ENCODE assay signal across 8 mouse cellular contexts in the genomic region with DNA sequence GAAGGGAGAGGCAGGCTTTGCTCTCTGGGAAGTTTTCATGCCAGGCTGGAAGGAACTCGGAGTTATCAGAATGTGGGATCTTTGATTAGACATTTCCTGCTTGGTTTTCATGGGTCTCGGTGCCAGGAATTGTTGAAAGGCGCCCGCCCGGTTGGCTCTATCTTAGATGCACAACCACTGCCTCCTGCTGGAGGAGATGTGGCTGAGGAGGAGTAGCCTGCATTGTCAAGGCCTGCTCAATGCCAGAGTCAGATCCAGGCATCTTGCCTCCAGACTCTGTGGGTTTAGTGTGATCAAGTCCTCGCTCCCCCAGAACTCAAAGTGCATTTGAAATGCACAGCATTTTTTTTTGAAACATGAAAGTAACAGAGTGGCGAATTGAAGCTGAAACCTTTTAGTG.
DNase-seq lines count a peak whose midpoint lies in the region; TF ChIP-seq lines count a peak whose summit lies in the region.

No protein-coding gene starts in this region.

- no peak overlapping the region for H3K4me3 ChIP-seq in gastrocnemius, adult 2 months

- peak; percentile 45 for TF ChIP-seq CTCF in gastrocnemius, adult 2 months (IDR thresholded peaks at IDR 0.05)

- H3K27ac ChIP-seq in gastrocnemius, adult 2 months: no peak overlapping the region

- no peak for DNase-seq in gastrocnemius, adult 2 months
- DNase-seq in gastrocnemius, postnatal 25 days: no peak
- peak; percentile 3 for DNase-seq in thymus, postnatal 25 days
- DNase-seq in thymus, postnatal 10 days (ENCODE audit: low spot score in 2 of 2): no peak
- DNase-seq in heart, postnatal 10 days: peak; percentile 20 to 32
- DNase-seq in lung, postnatal 4 days: peak; percentile 80
- DNase-seq in layer of hippocampus, adult 9-10 months (ENCODE audit: low spot score): no peak
- DNase-seq in right cerebral cortex, postnatal 25 days: no peak

- intact Hi-C loops in gastrocnemius, adult 2 months (cut with DNase I): no loop called here
- intact Hi-C loops in heart, postnatal 10 days (cut with DNase I): loop anchor here (5.0 kb wide), 1 partner anchor 277 kb away; no protein-coding TSS in a partner anchor

Comparison
In these comparisons a context has a peak if more than half of its experiments do, and no peak if none do; other contexts are left out.
1. DNase-seq: peak in thymus, postnatal 25 days (single experiment), heart, postnatal 10 days (2 of 2) and lung, postnatal 4 days (2 of 2); none in gastrocnemius, adult 2 months (single experiment), gastrocnemius, postnatal 25 days (single experiment), thymus, postnatal 10 days (0 of 2), layer of hippocampus, adult 9-10 months (single experiment) and right cerebral cortex, postnatal 25 days (single experiment).